Mouse (Mus musculus) WW6 (cell line): ENCODE data around the gene Adamts9.

Experiments
- DNase-seq: peaks from one replicate; pipeline ENCODE4 v3.0.0-alpha.2; 2013; ENCODE audit warnings: low read depth, low spot score

The Adamts9 gene

GRCm38 (mm10) chr6:92809818-92810217 is 133.5 kb downstream of the Adamts9 start:
- no peak for DNase-seq

DNA sequence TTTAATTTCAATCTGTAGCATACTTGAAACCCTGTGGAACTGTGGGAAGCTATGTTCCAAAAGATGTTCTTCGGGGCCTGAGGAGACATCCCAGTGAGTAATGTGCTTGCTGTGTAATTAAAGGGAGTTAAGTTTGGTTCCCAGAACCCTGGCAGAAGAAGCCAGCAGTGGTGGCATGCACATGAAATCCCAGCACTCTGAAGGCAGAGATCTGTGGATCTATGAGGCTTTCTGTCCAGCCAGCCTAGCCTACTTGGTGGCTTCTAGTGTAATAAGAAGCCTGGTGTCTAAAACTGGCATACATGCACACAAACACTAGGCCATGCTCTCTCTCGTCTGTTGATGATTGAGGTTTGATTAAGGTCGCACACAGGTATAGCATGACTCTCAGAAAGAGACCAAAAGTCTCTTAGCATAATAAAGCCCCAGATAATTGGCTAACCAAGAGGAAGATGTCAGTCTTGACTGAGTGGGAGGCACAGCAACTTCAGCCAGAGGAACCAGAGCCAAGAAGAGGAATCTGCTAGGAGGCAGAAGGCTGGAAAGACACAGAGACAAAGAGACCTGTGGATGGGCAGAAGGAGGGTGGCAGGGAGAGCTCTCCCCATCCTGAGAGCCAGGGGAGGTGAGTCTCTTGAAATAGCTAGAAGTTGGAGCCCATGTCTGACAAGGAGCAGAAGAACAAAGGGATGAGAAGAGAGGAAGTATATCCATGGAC is 138.9 kb downstream of the Adamts9 start:
- no peak for DNase-seq

DNA sequence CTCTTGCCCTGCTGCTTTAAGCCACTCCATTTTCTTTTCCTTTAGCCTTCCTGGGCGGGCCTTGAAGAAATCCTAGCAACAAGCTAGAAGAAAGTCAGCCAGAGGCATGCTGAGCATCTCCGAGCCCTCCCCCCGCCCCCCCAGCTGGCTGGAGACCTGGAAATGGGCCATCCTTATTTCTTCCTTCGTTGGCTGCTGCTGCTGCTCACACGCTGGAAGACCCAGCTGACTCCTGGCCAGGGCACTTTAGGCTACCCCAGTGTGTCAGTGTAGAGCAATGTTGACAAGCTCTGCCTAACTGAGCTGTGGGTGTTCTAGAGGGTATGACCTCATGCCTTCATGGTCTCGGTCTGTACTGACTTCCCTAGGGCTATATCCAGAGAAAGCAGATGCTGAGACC is 140.1 kb downstream of the Adamts9 start:
- no peak for DNase-seq

- no peak for DNase-seq
These were observed 140.9 kb downstream of the Adamts9 start for GRCm38 (mm10) chr6:92802421-92802820.

- DNase-seq, result no peak
These were observed 141.8 kb downstream of the Adamts9 start for GRCm38 (mm10) chr6:92801462-92801861.

DNA sequence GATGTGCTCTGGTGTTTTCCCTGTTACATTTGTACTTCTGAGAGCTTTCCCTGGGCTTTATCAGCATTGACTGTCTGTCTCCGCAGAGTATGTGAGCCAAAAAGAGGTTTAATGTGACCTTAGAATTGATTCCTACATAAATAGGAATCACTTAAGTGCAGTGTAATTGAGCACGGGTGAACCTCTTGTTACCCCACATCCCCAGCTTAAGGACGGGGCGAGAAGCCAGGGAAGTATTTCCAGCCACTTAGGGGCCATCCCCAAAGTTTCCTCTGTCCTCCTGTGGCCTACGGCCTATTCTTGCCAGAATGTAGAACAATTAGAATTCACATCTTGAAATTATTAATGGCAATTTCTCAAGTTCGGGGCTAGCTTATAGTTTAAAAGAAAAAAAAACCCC is 149.5 kb downstream of the Adamts9 start:
- no peak for DNase-seq

GRCm38 (mm10) chr6:92787376-92787712 is 155.9 kb downstream of the Adamts9 start:
- DNase-seq, result peak; percentile 76

DNA sequence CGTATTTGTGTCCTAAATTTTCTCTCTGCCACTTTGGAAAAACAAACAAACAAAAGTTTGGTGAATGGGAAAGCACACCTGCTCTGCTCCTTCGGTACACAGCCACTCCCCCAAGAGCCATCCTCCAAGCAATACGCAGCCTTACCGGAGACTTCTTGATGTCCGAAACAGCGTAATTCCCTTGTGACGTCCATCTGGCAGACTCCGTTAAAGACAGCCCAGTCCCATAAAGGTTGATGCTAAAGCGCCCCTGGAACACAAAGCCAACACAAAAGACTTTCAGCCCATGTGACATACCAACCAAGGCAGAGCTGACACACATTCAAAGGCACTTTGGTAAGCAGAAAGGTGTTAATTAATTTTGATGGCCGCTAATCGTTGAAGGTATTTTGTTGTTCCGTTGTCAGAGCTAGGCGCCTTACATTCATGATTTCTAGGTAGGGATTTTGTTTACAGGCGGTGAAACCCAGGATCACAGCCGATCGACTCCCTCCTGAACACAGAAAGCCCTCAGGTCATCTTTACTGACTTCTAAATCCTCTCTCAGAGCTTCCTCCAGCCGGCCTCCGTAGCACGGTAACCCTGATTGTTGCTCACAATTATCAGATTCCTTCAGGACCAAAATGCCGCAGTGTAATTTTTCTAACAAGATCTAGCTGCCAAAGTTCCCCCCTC is 156.5 kb downstream of the Adamts9 start:
- DNase-seq, result no peak

- DNase-seq, result no peak
These were observed 158.5 kb downstream of the Adamts9 start for GRCm38 (mm10) chr6:92784782-92785181.

- no peak for DNase-seq
These were observed 161.8 kb downstream of the Adamts9 start for GRCm38 (mm10) chr6:92781446-92781845.

- no peak for DNase-seq
These were observed 163.4 kb downstream of the Adamts9 start for GRCm38 (mm10) chr6:92779935-92780205.

- no peak for DNase-seq
These were observed 164.0 kb downstream of the Adamts9 start for GRCm38 (mm10) chr6:92779140-92779934.

DNA sequence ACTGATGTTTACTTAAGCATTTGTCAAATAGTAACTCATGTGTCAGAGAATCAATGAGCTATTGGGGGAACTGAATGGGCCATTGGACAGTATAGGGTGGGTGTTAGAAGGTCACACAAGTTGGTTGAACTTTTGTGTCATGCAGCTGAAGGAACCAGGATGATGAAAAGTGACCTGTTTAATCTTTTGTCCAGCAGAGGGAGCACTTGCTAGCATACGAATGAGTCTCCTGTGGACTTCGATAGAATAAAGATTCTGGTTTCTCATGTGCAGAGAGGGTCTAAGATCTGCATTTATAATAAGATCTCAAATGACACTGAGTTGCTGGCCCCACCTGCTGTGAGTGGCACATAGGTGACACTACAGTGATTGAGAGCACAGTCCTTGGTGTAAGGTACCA is 166.9 kb downstream of the Adamts9 start:
- DNase-seq, result no peak

DNA sequence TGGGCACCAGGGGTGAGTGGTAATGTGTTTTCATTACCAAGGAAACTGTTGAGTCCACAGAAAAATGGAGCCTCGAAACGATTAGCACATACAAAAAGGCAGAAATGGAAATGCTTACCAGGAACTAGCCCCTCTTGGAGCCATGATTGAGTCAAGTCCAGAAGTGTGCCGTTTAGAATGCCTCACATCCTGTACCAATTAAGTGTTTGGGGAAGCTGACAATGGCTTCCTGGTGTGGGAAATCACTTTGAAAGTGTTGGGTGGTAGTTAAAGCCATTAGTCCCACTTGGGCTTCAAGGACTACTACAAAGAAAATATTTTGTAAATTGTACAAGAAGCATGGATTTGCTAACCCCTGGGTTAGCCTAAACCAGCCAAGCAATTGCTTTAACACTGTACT is 180.9 kb downstream of the Adamts9 start:
- no peak for DNase-seq

- DNase-seq, result no peak
These were observed 183.7 kb downstream of the Adamts9 start for GRCm38 (mm10) chr6:92759616-92760015.

GRCm38 (mm10) chr6:92755826-92756225 is 187.5 kb downstream of the Adamts9 start:
- no peak for DNase-seq

DNA sequence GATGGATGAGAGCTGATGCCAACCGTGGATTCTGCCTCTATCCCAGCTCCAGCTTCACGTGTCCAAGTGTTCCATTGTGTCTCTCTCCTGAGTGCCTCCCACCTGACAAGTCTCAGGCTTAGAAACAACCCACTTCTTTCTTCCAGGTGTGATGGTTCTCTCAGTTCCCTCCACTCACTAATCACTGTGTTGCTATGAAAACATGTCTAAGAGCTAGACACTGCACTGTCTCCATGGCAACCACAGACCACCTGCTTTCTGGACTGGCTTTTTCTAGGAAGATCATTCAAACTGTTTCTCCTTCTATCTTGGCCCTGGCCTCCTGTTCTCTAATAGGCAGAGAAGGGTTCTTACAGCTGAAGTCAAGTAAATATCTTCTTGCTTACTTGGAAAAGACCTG is 190.6 kb downstream of the Adamts9 start:
- no peak for DNase-seq

GRCm38 (mm10) chr6:92749420-92749819 is 193.9 kb downstream of the Adamts9 start:
- no peak for DNase-seq

DNA sequence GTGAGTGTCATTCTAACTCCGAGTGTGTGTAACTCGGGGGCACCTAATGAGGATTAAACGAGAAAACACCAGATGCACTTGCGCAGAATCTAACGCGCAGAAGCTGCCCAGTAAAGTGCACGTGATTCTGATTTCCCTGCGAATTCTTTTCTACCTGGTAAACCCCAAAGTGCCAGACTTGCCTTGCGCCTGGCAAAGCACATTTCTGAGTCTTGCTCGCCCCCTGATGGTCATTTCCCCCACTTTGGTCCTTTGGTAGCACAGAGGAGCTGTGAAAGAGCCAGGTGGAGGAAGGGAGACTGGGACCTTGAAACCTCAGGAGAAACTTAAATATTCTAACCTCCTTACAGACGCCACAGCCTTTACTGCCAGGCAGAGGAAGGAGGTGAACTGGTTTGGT is 199.7 kb downstream of the Adamts9 start:
- DNase-seq, result peak; percentile 60

DNA sequence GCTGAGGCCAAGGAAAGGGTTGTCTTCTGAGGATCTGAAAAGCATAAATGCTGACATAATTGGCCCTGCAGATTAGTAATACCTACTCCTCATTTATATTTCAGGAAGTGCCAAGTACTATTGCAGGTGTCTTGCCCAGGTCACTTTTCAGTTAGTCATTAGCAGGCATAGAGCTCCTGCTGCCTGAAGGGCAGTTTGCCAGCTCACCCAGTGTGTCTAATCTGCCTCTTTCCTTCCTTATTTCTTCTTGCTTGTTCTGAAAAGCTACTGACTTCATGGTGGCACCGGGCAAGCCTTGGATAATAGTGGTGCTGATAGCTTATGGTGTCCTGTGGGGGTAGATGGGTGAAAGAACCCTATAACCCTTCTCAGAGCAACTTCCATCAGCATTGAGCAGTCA is 206.2 kb downstream of the Adamts9 start:
- DNase-seq, result no peak

DNA sequence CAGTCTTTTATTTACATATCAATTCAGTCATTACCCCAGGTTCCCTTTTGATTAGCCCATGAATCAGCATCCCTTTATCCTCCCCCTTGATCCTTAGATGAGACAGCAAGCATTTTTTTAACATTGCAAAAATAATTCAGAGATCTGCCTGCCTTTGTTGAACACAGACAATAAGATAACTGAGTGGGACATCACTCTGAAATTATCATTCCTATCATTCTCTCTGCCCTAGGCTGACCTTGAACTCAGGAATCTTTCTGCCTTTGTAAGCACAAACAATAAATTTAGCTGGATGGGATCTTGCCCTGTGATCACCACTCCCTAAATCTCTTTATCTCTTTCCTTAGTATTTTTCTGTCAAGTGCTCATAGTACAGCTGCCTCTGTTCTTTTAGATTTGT is 209.6 kb downstream of the Adamts9 start:
- DNase-seq, result no peak

DNA sequence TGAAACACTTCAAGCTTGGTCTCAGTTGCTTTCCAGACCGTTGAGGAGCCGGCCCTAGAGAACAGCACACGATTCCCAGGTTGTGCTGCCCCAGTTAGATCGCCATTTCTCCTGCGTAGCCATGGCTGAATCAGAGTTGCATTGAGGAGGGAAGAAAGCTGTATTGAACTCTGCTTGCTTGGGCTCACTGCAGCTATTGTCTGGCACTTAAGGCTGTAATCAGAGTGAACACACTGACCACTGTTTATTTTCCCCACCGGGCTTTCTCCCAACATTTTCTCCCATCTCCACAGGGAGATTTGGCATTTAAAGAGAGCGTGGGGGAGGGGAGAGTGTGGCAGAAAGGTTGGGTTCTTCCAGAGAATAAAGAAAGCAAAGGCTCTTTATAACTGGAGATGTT is 214.8 kb downstream of the Adamts9 start:
- DNase-seq, result no peak

DNA sequence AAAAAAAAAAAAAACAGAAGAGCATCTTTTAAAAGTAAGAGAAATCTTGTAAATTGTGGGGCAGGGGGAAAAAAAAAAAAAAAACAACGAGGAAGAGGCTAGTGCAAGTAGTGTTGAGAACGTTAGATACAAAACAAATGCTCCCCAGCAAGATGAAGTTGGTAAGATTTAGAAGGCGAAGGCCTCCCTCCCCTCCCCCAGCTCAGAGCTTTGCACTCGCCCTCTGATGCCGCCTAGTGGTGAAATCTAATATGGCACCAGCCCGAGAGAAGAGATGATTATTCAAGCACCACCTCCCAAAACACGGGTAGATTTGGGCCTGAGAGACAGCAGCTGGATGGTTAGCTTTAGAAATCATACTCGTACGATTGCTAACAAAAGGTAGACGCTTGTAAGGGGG is 215.2 kb downstream of the Adamts9 start:
- peak; percentile 68 for DNase-seq
